Mouse (Mus musculus): ENCODE measurements around the gene Mmel1.

Mmel1 gene

GRCm38 (mm10) chr4:154869440-154869839 lies at the start of gene Mmel1:
Mmel1 (plus strand) TSS chr4:154869585.
- DNase-seq = no peak

GRCm38 (mm10) chr4:154825662-154826061 lies 43.7 kb upstream of the Mmel1 start:
- DNase-seq = peak; percentile 43

DNA sequence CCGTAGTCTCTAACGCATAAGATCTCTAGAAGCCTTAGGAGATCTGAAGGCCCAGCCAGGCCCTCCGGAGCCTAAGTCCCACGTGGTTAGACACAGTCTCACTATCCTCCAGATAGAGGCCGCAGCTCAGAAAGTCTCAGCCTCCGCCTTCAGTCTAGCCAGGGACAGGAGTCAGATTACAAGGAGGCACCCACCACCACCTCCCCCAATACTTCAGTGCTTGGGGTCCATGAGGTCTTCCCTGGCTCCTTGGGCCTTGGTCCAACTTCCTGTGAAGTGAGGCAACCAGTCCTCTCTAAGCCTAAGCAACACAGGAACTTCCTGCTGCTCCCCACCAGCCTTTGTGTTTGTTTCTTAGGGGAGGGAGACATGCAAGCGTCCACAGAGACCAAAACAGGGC lies 43.2 kb upstream of the Mmel1 start:
- DNase-seq = no peak

DNA sequence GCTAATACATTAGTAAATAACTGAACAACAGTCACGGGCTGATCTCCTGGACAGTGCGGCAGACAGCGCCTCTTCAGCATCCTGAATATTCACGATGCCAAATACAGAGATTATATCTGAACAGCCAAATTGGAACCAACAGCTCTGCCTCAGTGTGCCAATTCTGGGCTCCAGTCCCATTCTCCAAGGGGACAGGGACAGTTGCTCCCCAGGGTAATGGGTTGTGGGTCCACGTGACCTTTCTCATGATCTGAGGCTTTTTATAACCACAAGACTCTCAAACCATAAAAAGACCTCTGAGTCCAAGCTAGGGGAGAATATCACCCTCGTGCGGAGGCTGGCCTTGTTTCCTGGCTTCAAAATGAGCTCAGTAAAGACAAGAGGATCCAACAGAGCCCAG lies 42.2 kb upstream of the Mmel1 start:
- DNase-seq = no peak

DNA sequence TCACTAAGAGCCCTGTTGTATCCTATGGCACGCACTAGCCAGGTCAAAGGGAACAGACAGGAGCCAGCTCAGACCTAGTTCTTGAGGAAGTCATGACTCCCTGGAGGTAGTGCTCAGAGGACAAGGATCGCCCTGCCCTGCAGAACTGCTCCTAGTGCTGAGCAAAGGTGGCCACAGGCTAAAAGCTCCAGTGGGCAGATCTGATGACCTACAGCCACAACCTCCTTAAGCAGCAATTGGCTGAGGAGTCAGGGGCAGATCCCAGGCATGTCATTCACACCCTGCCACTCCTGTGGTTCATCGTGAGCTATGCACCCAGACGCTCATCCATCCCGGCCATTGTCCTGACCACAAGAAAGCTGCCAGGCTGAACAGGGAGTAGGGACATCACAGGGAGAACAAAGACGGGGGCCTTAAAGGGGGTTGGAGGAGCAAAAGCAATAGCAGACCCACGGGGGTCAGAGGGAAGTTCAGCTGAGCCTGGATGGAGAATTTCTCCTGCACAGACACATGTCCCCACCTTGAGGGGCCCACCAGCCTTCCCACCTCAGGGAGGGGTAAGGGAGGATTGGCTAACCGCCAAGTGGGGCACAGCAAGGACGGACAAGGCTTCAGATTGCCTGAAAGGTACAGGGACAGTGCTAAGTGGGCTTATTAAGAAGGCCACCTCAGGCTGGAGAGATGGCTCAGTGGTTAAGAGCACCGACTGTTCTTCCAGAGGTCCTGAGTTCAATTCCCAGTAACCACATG lies 41.3 kb upstream of the Mmel1 start:
- no peak for DNase-seq

GRCm38 (mm10) chr4:154831915-154832573 lies 37.3 kb upstream of the Mmel1 start:
- no peak for DNase-seq

- DNase-seq = no peak
Measured at GRCm38 (mm10) chr4:154836183-154836915, 33.0 kb upstream of the Mmel1 start.

- DNase-seq = peak; percentile 64
Measured at GRCm38 (mm10) chr4:154837170-154837569, 32.2 kb upstream of the Mmel1 start, which contains the start of gene Ttc34. Ttc34 (plus strand) TSS chr4:154837459.

- DNase-seq = no peak
Measured at GRCm38 (mm10) chr4:154838741-154839140, 30.6 kb upstream of the Mmel1 start.

GRCm38 (mm10) chr4:154839406-154839805 lies 30.0 kb upstream of the Mmel1 start:
- peak; percentile 14 for DNase-seq

DNA sequence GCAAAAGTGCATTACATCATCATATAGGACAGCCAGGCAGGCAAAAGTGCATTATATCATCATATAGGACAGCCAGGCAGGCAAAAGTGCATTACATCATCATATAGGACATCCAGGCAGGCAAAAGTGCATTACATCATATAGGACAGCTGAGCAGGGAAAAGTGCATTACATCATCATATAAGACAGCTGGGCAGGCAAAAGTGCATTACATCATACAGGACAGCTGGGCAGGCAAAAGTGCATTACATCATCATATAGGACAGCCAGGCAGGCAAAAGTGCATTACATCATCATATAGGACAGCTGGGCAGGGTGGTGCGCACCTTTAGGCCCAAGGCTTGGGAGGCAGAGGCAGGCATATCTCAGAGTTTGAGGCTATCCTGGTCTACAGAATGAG lies 16.7 kb upstream of the Mmel1 start:
- DNase-seq = no peak

- DNase-seq = no peak
Measured at GRCm38 (mm10) chr4:154853881-154854280, 15.5 kb upstream of the Mmel1 start.

DNA sequence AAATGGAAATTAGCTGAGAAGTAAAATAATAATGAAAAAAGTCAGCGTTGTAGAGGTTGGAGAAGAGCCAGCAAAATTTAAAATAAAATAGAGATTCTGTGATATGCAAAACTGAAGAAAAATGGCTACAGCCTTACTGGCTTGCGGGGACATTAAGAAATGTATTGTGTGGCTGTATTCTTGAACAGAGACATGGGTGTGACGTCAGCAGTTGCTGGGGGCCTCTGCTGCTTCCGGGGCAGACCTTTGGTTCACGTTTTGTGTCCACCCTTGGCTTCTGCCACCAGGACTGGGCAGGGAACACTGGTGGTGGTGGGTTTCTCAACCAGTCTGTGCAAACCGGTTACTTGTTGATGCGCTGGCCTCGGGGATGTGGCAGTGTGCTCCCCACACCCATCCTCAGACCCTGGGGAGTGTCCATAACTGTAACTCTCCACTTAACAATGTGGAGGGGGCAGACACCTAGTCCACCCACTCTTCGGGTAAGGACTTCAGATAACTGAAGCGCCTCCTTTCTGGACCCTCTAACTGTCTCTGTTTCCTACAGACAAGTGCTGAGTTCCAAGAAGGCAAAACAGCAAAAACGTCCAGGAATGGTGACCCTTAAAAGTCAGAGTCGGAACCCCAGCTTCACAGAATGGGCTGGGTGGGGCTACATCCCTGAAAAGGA lies 14.6 kb upstream of the Mmel1 start:
- no peak for DNase-seq

GRCm38 (mm10) chr4:154855721-154856479 lies 13.5 kb upstream of the Mmel1 start:
- DNase-seq = peak; percentile 65

- no peak for DNase-seq
Measured at GRCm38 (mm10) chr4:154856480-154856837, 12.9 kb upstream of the Mmel1 start.

DNA sequence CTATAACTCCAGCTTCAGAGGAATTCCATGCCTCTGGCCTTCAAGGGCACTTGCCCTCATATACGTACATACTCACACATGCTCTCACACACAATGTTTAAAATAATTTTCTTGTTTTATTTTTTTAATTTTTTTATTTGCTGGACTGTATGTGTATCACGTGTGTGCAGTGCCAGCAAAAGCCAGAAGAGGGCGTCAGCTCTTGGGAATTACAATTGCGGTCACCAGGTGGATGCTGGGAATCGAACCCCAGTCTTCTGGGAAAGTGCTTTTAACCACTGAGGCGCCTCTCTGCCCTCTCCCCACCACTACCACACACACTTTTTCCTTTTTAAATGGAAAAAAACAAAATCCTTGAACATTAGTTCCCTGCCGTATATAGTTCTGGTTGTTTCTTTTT lies 12.5 kb upstream of the Mmel1 start:
- DNase-seq = no peak

DNA sequence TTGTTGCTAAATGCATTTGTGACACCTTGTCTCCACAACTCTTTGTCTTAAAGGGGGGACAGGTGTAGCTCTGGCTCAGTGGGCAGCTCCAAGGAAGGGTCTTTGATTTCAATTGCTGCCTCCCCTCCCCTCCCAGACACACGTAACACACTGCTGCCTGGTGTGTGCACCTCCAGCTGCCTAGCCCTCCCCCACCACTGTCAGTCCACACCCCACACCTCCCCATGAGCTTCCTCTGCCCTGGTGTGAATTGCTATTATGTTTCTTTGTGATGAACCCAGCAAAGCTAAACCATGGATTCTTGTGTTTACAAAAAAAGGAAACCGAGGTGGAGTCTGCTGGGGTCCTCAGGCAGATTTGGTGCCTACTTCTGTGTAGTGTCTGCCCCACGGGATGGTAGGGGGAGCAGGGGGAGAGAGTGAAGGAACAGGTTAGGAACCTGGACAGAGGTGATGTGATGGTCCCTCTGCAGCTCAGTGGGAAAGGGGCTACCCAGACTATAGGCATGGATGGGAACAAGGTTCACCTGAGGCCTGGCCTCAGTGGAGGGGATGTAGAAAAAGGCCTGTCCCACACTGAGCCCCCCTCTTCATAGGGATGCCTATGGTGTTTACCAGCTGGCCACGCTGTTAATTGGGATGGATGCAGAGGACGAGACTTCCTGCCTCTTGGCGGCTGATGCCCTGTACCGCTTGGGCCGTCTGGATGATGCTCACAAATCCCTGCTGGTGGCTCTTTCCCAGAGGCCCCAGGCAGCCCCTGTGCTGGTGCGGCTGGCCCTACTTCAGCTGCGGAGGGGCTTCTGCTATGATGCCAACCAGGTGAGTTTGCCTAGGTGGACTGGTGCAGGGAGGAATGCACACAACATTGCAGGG lies 11.8 kb upstream of the Mmel1 start:
- no peak for DNase-seq

DNA sequence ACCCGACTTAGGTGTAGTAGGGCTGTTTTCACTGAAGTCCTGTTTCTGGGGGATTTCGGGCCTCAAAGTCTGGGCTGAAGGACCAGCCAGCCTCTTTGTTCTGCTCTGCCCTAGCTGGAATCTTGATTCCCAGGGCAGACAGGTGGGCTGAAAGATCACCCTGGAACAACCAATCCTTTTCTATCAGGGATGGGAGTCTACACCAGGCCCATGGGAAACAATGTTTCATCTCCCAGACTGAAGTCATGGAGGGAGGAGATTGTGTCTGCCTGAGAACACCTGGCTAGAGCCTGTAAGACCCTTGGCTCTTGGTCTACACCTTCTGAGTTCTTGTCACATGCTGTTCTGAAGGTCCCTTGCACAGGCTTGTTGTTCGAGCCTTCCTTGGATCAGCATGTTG lies 10.8 kb upstream of the Mmel1 start:
- no peak for DNase-seq

- DNase-seq = no peak
Measured at GRCm38 (mm10) chr4:154861967-154862366, 7.4 kb upstream of the Mmel1 start.

- no peak for DNase-seq
Measured at GRCm38 (mm10) chr4:154863436-154863935, 5.9 kb upstream of the Mmel1 start.

GRCm38 (mm10) chr4:154864271-154864771 lies 5.1 kb upstream of the Mmel1 start:
- peak; percentile 87 for DNase-seq
